Mouse (Mus musculus) limb, embryonic 15.5 days (tissue): ENCODE measurements around the gene Nrsn1. TPM values are rescaled to one million over a fixed set of nuclear protein-coding genes. Genes with fewer than 3 reads are reported as not detected.
"Not testable (repeated sequence)": the region's sequence is repeated elsewhere in the genome, so short reads cannot be mapped to it uniquely, and the experiment has no call there.

ENCODE experiments used
- ATAC-seq: fragments of 200-750 bp; cut with Nextera tagmentation; 2 replicates; pipeline ENCODE4 v1.8.0; 2017; ENCODE audit warnings: low read depth, moderate TSS enrichment; ENCODE audit not compliant: insufficient number of reproducible peaks, low FRiP score, low TSS enrichment
- H3K27ac ChIP-seq: fragments of 300-500 bp; sonication (generic); 2 replicates; pipeline ENCODE4 v1.5.1; 2015; ENCODE audit warnings: moderate library complexity, mild to moderate bottlenecking, inconsistent platforms
- H3K27me3 ChIP-seq: fragments of 300-500 bp; sonication (generic); 2 replicates; pipeline ENCODE4 v1.6.1; 2015; ENCODE audit warnings: inconsistent platforms
- H3K36me3 ChIP-seq: fragments of 300-500 bp; sonication (generic); 2 replicates; pipeline ENCODE4 v1.6.1; 2015; ENCODE audit warnings: inconsistent platforms
- H3K4me1 ChIP-seq: fragments of 300-500 bp; sonication (generic); 2 replicates; pipeline ENCODE4 v1.6.1; 2015; ENCODE audit warnings: inconsistent platforms
- H3K4me2 ChIP-seq: fragments of 300-500 bp; sonication (generic); 2 replicates; pipeline ENCODE4 v1.6.1; 2015; ENCODE audit warnings: mild to moderate bottlenecking, inconsistent platforms
- H3K4me3 ChIP-seq: fragments of 300-500 bp; sonication (generic); 2 replicates; pipeline ENCODE4 v1.5.1; 2015; ENCODE audit warnings: mild to moderate bottlenecking, inconsistent platforms
- H3K9ac ChIP-seq: fragments of 300-500 bp; sonication (generic); 2 replicates; pipeline ENCODE4 v1.6.1; 2015; ENCODE audit warnings: inconsistent platforms
- H3K9me3 ChIP-seq: fragments of 300-500 bp; sonication (generic); 2 replicates; pipeline ENCODE4 v1.6.1; 2016; ENCODE audit warnings: inconsistent platforms
- WGBS: fragments of 180-500 bp; shearing (Covaris S2); methylation state at CpG from one replicate; pipeline ENCODE4 v1.1.7; 2015; 5-methylcytosine and 5-hydroxymethylcytosine counted together
- polyA plus RNA-seq: library from polyadenylated mRNA; unstranded; fragments of >200 nt; fragmentation: Nextera tagmentation; extraction: Ambion mirVana; gene quantifications from 2 replicates; pipeline ENCODE4 v1.2.1, GENCODE M21; 2015

Gene Nrsn1
- polyA plus RNA-seq, result 0.42 and 0.43 TPM in 2 replicates

DNA sequence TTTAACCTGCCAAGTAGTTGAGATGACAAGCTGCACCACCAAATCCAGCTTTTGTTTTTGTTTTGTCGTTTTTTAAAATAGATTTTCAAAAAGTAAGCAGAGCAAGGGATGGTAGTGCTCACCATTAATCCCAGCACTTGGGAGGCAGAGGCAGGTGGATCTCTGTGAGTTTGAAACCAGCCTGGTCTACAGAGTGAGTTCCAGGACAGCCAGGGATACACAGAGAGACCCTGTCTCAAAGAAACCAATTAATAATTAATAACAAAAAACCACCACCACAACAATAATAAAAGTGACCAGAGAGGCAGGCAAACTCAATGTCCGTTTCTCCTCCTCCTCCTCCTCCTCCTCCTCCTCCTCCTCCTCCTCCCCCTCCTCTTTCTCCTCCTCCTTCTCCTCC lies at the start of gene Nrsn1:
TSS of gene Nrsn1 (minus strand) at position 101 of the 400 bp plus-strand sequence.
- not testable (repeated sequence) for ATAC-seq, H3K4me1 ChIP-seq, H3K9me3 ChIP-seq, H3K36me3 ChIP-seq, H3K27ac ChIP-seq, H3K9ac ChIP-seq, H3K27me3 ChIP-seq
- WGBS, result 64% methylated on average over 2 of the region's 2 CpGs
- Histone ChIP-seq H3K4me2 (peak within 1 kb of the TSS; percentile 84), H3K4me3 (peak within 1 kb of the TSS; percentile 36)

DNA sequence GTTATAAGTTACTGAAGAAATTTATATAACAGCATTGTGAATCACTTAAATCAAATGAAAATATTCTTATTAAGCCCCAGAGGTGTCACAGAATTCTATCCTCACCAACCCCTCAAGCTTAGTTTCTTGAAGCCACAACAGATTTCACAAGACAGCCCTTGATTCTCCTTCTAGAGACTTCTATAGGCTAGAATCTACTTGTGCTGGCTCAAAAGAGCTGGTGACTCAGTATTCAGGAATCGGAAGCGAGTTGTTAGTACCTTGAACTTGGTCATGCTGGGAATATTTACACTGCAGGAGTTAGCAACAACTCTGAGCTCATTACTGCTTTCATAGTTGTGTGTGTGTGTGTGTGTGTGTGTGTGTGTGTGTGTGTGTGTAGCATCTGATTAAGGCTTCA lies 41.8 kb upstream of the Nrsn1 start:
- no peak for ATAC-seq
- 77% methylated on average over 2 of the region's 2 CpGs for WGBS
- no peak overlapping the region for H3K4me3 ChIP-seq
- no peaks in the 10 kb centered on the region for H3K9me3 ChIP-seq
- no peak overlapping the region for H3K27ac ChIP-seq
- no peaks in the 10 kb centered on the region for H3K27me3 ChIP-seq
- no peaks in the 10 kb centered on the region for H3K4me1 ChIP-seq
- no peaks in the 10 kb centered on the region for H3K36me3 ChIP-seq
- no peak overlapping the region for H3K4me2 ChIP-seq
- no peak overlapping the region for H3K9ac ChIP-seq

DNA sequence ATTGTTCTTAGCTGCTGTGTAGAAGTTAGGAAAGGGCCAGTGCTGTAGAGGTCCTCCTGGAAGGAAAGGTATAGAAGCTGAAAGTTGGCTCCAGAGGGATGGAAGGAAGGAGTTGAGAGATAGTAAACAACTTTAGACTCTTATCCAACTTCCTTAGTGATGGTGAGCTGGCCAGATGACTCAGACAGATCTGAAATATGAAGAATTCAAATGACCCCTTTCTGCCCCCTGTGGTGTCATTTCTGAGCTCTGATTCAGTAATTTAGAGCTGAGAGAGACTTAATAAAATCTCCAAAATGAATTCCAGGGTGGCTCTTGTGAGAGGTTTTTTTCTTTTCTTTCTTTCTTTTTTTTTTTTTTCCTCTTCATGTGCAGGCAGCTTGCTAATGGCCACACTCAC lies 39.8 kb upstream of the Nrsn1 start:
- ATAC-seq, result no peak
- H3K4me2 ChIP-seq, result no peak overlapping the region
- H3K4me1 ChIP-seq, result no peaks in the 10 kb centered on the region
- H3K27ac ChIP-seq, result no peak overlapping the region
- H3K4me3 ChIP-seq, result no peak overlapping the region
- no peaks in the 10 kb centered on the region for H3K27me3 ChIP-seq
- no peaks in the 10 kb centered on the region for H3K9me3 ChIP-seq
- no peaks in the 10 kb centered on the region for H3K36me3 ChIP-seq
- H3K9ac ChIP-seq, result no peak overlapping the region

DNA sequence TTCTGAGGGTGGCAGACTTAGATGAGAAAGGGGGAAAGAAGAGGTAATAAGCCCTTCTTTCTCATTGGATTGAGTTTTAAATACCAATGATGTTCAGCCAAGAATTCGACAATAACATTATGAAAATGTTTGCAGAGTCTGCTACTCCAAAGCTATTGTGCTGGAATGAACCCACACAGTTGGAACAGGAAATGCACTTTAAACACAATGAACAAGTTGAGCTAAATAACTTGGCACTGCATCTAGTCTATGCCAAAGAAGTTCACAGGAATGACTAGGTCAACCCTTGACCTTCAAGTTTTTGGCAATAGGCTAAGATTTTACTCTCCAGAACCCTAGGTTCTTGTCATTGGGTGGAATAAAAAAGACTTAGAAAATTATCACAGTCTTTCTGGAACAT lies 18.4 kb upstream of the Nrsn1 start:
- Histone ChIP-seq H3K4me1 (no peaks in the 10 kb centered on the region), H3K36me3 (no peaks in the 10 kb centered on the region), H3K9ac (no peak overlapping the region), H3K4me3 (no peak overlapping the region), H3K27me3 (no peaks in the 10 kb centered on the region), H3K4me2 (no peak overlapping the region), H3K27ac (no peak overlapping the region), H3K9me3 (no peaks in the 10 kb centered on the region)
- no peak for ATAC-seq
- 83% methylated on average over 1 of the region's 1 CpGs for WGBS

DNA sequence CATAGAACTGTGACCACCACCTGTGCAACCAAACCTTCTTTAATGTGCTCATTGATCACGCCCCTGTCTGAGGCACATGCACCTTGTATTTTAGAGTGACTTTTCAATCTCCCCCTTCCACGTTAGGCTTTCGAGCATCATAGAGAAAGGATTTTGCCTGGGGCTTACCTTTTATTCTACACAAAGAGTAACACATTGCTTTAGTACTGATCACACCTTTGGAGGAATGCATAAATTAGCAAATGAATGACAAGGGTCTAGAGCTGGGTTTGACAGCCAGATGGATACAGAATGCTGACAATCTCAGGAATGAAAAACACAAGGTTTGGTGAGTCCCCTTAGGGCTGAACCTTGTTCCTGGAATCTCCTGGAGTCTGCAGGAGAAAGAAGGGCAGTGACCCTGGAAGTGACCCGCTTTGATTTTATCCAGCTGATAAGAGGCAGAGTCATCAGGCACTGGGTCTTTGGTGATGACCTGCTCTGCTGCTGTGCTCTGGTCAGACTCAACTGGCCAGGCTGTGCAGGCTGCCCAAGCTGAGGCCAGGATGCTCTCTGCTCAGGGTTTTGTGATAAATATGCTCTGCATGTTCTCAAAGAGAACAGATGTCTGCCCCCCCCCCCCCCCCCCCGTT lies 4.7 kb upstream of the Nrsn1 start:
- Histone ChIP-seq H3K4me1 (peaks cover 2% of the 10 kb centered on the region), H3K9ac (no peak overlapping the region), H3K27me3 (0 out of 2 replicates have a peak, but pooled peaks cover under 1% of the 10 kb centered on the region), H3K27ac (no peak overlapping the region), H3K9me3 (no peaks in the 10 kb centered on the region), H3K4me2 (no peak overlapping the region), H3K36me3 (no peaks in the 10 kb centered on the region), H3K4me3 (no peak overlapping the region)
- 51% methylated on average over 5 of the region's 5 CpGs for WGBS
- ATAC-seq, result no peak

DNA sequence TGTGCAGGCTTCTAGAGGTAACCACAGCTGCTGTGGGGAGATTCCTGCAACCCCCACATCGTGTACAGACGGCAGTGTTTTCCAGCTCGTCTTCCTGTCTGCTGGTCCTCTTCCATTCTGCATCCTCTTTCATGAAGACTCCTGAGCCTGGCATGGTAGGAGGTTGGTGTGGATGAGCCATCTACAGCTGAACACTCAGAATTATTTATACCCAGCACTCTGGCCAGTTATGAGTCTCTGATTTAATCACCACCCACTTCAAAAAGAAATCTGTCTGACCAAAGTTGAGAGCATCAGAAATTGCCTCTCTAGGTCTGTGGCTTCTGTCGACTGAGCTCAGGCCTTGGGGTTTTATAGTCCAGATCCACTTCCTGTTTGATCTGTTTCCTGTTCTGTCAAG lies 1.9 kb upstream of the Nrsn1 start:
- Histone ChIP-seq H3K27ac (no peak overlapping the region), H3K27me3 (0 out of 2 replicates have a peak, but pooled peaks cover 5% of the 10 kb centered on the region), H3K36me3 (no peaks in the 10 kb centered on the region), H3K4me1 (peaks cover 8% of the 10 kb centered on the region), H3K4me2 (no peak overlapping the region), H3K9ac (no peak overlapping the region), H3K9me3 (no peaks in the 10 kb centered on the region), H3K4me3 (no peak overlapping the region)
- 39% methylated on average over 4 of the region's 4 CpGs for WGBS
- no peak for ATAC-seq

DNA sequence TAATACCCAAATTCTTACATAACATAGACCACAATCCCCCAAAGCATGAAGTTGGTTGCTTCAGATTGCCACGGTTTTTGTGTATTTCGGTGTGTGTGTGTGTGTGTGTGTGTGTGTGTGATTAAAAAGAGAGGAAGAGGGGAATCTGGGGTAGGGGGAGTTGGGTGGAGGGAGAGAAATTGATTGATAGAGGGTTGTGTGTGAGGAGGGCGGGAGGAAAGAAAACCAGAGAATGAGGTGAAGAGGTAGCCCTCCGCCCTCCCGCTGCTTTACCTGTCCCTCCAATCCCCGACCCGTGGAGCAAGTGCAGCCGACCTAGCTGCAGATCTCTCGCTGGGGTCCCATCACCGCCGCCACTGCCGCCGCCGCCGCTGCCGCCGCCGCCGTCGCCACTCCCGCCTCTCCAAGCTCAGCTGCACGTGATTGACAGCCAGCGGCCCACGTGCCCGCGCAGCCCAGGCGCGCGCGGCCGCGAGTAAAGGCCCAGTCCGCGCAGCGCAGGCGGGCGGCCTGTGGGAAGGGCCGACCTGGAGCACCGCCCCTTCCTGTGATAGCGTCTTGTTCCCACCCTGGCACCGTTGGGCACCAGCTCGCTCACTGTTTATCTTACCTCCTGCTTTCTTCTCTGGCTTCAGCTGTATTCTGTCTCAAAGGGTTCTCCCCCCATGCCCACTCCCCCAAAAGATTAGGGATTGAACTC lies 583 bp downstream of the Nrsn1 start:
- Histone ChIP-seq H3K27me3 (0 out of 2 replicates have a peak, but pooled peaks cover 5% of the 10 kb centered on the region), H3K4me1 (peaks cover 8% of the 10 kb centered on the region), H3K36me3 (no peaks in the 10 kb centered on the region), H3K4me2 (peak overlapping the region; percentile 84), H3K4me3 (peak overlapping the region; percentile 36), H3K27ac (no peak overlapping the region), H3K9ac (no peak overlapping the region), H3K9me3 (no peaks in the 10 kb centered on the region)
- 2% methylated on average over 42 of the region's 42 CpGs for WGBS
- ATAC-seq, result peak; percentile 58; the same call in 1 of the 2 replicates

DNA sequence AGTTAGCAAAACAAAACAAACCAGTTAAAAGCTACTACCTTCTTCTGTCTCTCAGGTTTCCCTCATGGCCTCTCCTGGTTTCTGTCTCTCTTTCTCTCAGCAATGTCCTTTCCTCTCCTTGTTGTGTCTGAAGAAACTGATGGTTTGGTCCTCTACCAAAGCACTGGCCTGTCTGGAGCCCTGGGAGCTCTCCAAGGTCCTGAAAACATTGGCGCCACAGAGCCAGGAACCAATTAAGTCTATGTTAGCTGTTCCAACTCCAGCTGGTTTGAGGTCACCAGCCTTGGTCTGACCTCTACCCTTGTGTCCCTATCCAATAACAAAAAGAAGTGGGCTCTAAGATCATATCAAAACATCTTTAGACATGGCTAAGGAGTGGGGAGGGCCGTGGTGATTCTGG lies 1.3 kb downstream of the Nrsn1 start:
- Histone ChIP-seq H3K27ac (no peak overlapping the region), H3K4me1 (peaks cover 8% of the 10 kb centered on the region), H3K36me3 (no peaks in the 10 kb centered on the region), H3K9ac (no peak overlapping the region), H3K27me3 (0 out of 2 replicates have a peak, but pooled peaks cover 5% of the 10 kb centered on the region), H3K4me3 (no peak overlapping the region), H3K4me2 (no peak overlapping the region), H3K9me3 (no peaks in the 10 kb centered on the region)
- WGBS, result 15% methylated on average over 2 of the region's 2 CpGs
- no peak for ATAC-seq

DNA sequence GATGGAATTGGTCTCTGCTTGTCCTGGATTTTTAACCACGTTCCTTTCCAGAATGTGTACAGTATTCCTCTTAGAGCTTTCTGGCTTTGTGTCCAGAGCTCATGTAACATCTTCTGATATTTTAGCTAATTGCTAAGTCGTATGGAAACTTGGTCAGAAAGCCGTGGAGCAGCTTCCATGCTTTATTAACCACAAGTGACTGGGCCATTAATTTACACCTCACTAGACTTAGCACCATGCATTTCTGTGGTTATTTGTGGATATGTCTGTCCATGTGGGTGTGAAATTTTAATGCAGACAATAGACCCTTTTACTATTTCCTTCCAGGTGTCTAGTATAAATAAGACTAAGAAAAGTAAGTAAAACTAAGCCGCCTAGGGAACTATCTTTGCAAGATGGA lies 7.6 kb downstream of the Nrsn1 start:
- 52% methylated on average over 4 of the region's 4 CpGs for WGBS
- Histone ChIP-seq H3K4me2 (no peak overlapping the region), H3K9ac (no peak overlapping the region), H3K36me3 (no peaks in the 10 kb centered on the region), H3K9me3 (no peaks in the 10 kb centered on the region), H3K27ac (no peak overlapping the region), H3K27me3 (no peaks in the 10 kb centered on the region), H3K4me3 (no peak overlapping the region), H3K4me1 (no peaks in the 10 kb centered on the region)
- no peak for ATAC-seq

DNA sequence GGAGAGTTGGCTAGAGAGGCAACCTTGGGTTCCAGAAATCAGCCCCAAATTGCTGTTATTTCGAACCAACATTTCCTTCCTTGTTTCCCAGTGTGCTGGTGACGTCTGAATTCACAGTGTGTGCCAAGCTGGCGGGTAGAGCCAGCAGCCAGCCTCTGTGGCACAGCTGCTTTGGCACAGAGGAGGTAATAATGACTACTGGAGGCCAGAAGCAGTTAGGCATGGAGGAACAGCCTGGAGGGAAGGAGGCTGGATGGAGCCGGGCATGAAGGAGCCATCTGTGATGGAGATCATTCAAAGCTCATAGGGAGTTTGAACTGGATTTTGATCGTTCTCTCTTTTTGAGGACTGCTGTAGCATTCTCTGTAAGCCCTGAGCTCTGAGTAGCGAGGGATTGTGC lies 12.7 kb downstream of the Nrsn1 start:
- Histone ChIP-seq H3K27me3 (no peaks in the 10 kb centered on the region), H3K4me1 (no peaks in the 10 kb centered on the region; the same call in 1 of the 2 replicates), H3K4me3 (no peak overlapping the region), H3K36me3 (no peaks in the 10 kb centered on the region), H3K9me3 (no peaks in the 10 kb centered on the region), H3K27ac (no peak overlapping the region), H3K9ac (no peak overlapping the region), H3K4me2 (no peak overlapping the region)
- WGBS, result 75% methylated on average over 6 of the region's 6 CpGs
- no peak for ATAC-seq

DNA sequence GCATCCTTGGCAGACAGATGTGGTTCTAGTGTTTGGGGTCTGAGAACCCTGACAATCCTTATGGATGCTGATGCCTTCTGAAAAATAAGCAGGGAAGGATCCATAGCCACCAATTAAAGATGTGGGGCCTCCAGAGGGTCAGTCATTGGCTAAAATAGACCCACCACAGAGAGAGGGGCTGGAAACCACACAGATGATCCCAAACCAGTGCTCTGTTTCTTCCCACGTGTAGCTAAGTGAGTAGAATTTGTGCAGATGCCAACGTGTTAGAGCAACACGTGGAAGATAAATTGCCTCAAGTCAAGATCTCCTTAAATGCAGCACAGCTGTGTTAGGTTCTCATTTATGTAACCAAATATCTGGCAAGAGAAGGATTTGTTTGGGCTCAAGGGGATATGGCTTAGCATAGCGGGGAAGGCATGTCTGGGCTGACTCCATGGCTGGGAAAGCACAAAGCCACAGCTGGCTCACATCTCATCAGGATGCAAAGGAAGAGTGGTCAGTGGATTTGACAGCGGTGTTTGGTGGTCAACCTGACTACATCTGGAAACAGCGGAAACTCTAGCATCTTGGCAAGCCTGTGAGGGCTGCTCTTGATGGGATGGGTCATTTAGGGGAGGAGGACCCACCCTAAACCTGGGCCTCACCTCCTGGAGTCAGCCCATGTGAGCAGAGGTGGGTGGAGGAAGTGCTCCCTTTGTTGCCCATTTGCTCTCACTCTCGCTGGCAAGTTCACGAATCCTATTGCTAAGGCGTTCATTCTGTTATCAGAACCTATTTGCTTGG lies 15.6 kb downstream of the Nrsn1 start:
- Histone ChIP-seq H3K27ac (no peak overlapping the region), H3K9ac (no peak overlapping the region), H3K4me2 (no peak overlapping the region), H3K36me3 (no peaks in the 10 kb centered on the region), H3K27me3 (no peaks in the 10 kb centered on the region), H3K4me1 (no peaks in the 10 kb centered on the region; the same call in 1 of the 2 replicates), H3K9me3 (no peaks in the 10 kb centered on the region), H3K4me3 (no peak overlapping the region)
- ATAC-seq, result no peak
- WGBS, result 61% methylated on average over 9 of the region's 9 CpGs

DNA sequence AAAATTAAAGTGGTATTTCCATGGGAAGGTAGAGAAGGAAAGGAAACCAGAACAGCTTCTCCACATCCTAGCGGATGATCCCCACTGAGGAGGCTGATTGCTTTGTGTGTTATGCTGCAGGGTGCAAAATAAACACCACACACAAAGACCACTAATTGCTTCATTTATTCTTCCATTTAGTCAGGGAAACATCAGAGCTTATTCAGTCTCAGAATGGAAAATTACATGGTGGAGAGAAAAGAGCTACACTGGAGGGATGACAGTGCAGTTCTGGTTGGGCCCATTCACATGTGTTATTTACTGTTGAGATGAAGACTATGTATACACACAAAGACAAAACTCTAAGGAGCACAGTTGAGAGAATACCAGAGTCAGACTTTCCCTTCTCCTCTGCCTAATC lies 18.4 kb downstream of the Nrsn1 start:
- no peak overlapping the region for H3K4me2 ChIP-seq
- no peak for ATAC-seq

More for the DNA sequence above, 18.4 kb downstream of the Nrsn1 start:
- WGBS, result 93% methylated on average over 1 of the region's 1 CpGs
- H3K4me3 ChIP-seq, result no peak overlapping the region
- no peak overlapping the region for H3K9ac ChIP-seq
- H3K36me3 ChIP-seq, result no peaks in the 10 kb centered on the region
- no peaks in the 10 kb centered on the region for H3K9me3 ChIP-seq
- H3K27ac ChIP-seq, result no peak overlapping the region
- H3K27me3 ChIP-seq, result no peaks in the 10 kb centered on the region
- H3K4me1 ChIP-seq, result no peaks in the 10 kb centered on the region; the same call in 1 of the 2 replicates
